Mouse (Mus musculus): ENCODE data around the gene Bri3.

- no peak for TF ChIP-seq GATA1 (IDR thresholded peaks at IDR 0.05; ENCODE audit: low read length)
- no peak for TF ChIP-seq TAL1 (IDR thresholded peaks at IDR 0.05; ENCODE audit: low read length)
Measured at GRCm38 (mm10) chr5:144313335-144313734, 69.1 kb downstream of the Bri3 start.

Data from erythroblast, embryonic 14.5 days (primary cell).